Mouse (Mus musculus): Measurements from ENCODE around the gene Nrxn3.

Gene Nrxn3

GRCm38 (mm10) chr12:89198764-89199525, 476.3 kb downstream of the Nrxn3 start:
- no peak for DNase-seq

DNA sequence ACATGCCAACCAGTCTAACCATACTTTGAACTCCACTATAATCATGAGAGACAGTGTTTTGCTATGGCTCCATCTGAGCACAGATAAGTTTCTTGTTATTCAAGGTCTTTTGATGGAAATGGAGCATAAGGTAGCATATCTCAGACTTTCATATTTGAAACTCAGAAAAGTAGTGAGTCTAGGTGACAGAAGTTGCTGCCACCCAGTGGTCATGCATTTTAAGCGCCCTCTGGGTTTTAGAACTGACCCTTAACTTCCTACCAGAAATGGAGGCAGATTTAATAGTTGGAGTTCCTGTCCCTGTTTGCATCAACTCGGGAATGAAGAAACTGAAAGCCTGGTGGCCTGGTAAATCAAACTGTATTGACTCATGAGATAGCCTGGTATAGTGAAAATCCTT, 488.9 kb downstream of the Nrxn3 start:
- peak; percentile 17 for DNase-seq

- peak; percentile 43 for DNase-seq
Measured at GRCm38 (mm10) chr12:89239826-89240225, 517.1 kb downstream of the Nrxn3 start.

DNA sequence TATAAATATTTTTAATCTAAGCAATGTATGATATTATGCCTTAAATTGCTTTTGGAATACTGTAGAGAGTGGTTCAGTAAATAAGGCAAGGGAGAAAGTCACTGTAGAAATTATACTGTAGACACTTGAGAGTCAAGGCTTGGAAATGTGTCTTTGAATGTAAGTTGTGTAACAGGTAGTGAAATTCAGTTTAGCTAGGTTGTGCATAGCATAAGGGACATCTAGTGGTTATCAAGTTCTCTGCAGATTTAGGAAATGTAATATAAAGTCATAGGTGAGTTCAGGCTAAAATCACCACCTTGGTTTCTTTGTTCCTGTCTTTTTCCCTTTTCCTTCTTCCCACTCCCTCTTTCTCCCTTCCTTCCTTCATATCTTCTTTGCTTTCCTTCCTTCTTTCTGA, 518.9 kb downstream of the Nrxn3 start:
- DNase-seq: no peak

- DNase-seq: no peak
Measured at GRCm38 (mm10) chr12:89242476-89242875, 519.8 kb downstream of the Nrxn3 start.

- no peak for DNase-seq
Measured at GRCm38 (mm10) chr12:89255275-89255892, 532.7 kb downstream of the Nrxn3 start.

DNA sequence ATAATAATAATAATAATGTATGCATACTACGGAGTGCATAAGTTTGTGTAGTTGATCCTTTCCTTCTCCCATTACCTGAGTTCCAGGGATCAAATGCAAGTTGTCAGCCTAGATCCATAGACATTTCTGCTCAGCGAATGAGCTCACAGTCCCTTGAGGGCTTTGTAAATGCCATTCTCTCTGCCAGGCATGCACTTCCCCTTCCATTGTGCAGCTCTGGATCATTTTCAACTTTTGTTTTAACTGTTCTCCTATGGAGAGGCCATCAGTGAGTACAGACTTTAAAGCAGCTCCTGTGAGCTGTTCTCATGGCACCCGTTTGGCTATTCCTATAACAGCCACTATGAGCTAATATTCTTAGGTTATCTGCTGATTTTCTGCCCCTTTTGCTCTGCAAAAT, 536.2 kb downstream of the Nrxn3 start:
- DNase-seq: no peak

DNA sequence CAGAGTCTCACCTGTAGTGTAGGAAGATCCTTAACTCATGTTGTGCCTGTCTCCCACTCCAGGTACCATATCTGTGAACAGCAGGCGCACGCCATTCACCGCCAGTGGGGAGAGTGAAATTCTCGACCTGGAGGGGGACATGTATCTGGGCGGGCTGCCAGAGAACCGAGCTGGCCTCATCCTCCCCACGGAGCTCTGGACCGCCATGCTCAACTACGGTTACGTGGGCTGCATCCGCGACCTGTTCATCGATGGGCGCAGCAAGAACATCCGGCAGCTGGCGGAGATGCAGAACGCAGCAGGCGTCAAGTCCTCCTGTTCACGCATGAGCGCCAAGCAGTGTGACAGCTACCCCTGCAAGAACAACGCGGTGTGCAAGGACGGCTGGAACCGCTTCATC, 537.4 kb downstream of the Nrxn3 start:
- no peak for DNase-seq

GRCm38 (mm10) chr12:89262261-89262660, 539.6 kb downstream of the Nrxn3 start:
- no peak for DNase-seq

DNA sequence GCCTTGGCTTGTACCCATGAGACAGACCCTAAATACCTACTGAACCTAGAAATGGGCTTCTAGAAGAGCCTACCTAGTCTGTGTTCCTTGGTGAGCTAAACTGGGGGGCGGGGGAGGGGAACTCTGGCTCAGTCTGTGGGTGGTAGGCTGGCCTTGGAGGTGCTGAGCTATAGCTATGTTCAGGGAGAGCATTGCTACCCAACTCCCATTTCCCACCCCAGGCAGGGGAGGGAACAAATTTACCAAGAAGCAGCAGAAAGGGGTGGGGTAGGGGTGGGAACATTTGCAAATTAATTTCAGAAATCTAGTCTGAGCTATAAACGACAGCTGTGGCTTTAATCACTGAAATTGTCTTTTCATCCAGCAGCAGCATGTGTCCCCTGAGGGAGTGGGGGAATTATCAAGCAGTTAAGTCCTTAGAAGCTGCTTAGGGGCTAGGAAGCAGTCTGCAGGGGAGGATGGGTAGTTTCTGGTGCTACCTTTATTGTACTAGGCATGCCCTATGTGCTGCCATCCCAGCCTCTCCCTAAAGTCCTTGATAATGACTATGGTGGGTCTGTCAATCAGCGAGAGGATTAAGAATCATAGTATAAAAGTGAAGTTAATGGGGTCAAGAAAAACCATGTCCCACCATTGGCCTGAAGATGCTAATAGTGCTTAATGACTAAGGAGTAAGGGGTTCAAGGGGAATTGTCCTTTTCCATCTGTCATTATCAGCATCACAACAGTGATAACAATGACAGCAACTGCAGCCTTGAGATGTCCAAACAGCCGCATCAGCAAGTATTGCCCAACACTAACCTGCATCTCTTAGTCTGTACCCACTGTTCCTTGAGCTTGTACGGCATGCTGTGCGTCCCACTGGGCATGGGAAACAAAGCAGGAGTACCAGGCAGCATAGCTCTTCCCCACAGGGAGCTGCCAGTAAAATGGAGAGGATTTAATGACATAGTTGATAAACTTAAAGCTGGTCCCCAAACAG, 560.0 kb downstream of the Nrxn3 start:
- DNase-seq: no peak

DNA sequence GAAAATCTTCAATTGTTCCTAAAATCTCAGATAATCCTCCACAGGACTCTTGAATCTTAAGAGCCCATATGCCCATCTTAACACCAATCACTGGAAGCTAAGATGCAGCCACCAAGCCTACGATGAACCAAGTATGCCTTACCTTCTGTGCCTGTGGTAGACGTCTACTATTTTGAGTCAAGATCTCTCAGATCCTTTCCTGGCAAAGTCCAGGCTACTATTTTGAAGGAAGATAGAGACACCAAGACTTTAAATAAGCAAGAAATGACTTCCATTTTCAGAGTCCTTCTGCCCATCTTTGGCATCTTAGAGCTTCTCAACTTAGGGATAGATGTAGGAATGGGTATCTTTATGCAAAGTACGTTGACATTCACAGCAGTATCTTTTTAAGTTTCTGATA, 561.7 kb downstream of the Nrxn3 start:
- no peak for DNase-seq

DNA sequence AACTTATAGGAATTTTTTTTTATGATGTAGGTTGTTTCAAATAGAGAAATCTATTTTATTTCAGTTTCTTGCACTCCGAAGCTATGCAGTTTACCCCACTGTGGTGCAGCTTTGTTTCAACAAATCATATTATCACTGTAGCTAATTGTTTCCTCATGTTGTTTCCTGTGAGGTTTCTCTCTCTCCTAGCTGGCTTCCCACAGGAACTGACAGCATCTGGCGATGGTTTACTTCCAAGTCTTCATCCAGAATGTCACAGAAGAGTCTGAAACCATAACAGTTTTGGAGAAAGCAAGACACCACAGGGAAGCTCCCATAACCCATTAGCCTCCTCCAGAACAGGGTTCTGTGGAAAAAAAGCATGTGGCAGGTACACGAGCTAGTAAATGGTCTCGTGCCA, 564.4 kb downstream of the Nrxn3 start:
- no peak for DNase-seq

DNA sequence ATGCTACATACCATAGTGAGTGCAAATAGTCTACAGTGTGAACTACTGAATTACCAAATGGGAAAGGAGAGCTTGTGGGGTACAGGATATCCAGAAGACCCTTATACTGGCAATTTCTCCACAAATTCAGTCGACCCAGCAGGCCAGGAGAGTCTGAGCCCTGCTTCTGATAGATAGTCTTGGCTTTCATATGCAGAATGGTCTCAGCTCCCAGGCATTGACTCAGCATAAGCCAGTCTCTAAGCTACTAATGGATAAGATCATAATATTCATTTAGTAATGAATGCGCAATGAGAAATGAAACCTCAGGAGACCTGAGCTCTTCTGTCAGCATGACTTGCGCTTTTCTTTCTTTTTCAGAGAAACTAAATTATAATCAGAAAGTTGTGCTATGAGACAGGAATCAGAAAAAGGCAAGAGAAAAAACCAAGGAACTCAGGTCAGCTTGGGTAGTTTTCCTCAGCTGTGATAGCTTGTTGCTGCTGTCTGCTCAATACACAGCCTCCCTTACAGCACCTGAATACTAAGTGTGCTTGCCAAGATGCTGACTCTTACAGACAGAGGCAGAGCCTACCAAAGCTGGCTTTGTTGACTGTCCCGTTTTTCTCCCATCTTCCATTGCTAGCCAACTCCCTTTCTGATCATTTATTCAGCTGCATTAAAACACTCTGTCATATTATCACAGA, 567.1 kb downstream of the Nrxn3 start:
- no peak for DNase-seq

DNA sequence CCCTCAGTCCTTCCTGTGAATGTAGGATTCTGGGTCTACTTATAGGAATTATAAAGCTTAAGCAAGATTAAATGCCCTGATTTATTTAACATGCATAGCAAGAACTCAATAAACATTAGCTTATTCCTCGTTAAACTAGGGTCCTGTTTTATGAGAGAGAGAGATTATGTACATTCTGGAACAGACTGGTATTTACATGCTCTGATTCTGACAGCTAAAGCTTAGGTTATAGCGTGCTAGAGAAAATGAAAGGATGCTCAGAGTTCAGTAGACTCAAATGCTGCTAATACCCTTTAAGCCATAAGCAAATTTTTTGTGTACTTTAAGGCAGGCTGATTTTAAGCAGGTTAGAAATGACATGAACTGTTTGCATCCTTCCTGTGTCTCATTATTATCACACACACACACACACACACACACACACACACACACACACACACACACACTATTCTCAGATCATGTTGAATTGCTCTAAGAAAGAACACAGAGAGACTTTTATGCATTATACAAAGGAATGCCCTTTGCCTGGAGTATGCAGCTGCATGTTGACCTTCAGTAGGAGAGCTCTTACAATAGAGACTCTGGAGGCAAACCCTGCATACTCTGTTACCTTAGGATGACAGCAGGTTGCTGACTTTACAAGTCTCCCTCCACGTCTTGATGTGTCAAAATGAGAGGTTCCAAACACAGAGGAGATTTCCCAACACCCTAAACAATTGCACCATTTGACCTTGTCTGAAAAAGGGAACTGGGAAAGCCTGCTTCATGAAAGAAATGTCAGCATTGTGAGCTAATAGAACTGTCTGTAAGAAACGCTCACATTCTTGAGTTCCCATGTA, 568.3 kb downstream of the Nrxn3 start:
- DNase-seq: peak; percentile 0

DNA sequence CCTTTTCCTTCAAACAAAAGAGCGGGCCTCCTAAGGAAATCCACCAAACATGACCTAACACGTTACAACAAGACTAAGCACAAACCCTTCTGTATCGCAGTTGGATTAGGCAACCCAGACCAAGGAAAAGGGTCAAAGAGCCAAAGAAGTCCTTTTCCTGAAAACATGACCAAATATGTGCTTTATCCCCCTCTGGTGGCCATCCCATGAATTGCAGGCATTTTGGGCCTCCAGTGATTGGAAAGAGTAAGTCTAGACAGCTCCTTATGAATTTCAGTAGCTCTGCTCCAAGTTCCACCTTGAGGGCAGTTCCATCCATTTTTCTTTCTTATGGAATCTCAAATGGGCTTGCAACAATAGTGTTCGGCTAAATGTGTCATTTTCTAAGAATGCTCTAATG, 579.3 kb downstream of the Nrxn3 start:
- DNase-seq: peak; percentile 67

GRCm38 (mm10) chr12:89310200-89310599, 587.5 kb downstream of the Nrxn3 start:
- DNase-seq: no peak

DNA sequence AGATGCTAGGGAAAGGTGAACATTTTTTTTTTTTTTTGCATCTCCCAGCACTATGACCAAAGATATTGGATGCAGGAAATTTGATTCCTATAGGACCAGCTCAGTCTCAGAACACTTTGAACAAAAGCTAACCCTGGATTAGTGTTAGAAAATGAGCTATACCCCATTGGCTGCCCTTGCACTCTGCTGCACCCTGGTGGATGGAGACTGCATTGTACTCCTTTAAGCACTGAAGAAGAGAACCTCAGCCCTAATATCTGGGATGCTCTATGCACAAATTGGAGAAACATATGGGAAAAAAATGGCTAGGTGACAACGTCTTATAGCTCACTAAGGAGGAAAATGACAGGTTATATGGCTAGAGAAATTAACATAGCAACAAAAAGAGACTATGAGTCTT, 589.9 kb downstream of the Nrxn3 start:
- DNase-seq: peak; percentile 28

- DNase-seq: no peak
Measured at GRCm38 (mm10) chr12:89325864-89326560, 603.3 kb downstream of the Nrxn3 start.

- no peak for DNase-seq
Measured at GRCm38 (mm10) chr12:89331474-89332263, 609.0 kb downstream of the Nrxn3 start.

GRCm38 (mm10) chr12:89333486-89333885, 610.8 kb downstream of the Nrxn3 start:
- DNase-seq: no peak
